Mouse (Mus musculus) liver, adult 2 months (tissue): ENCODE data around the gene Dclre1c.

Experiments
- CTCF ChIP-seq: fragments of 200-500 bp; IDR thresholded peaks from 2 replicates; pipeline ENCODE4 v1.5.1; 2011; ENCODE audit warnings: low read depth, low read length, control low read depth
- POLR2A ChIP-seq: fragments of 200-500 bp; IDR thresholded peaks from 2 replicates; pipeline ENCODE4 v1.6.1; 2011; ENCODE audit warnings: low read length, control low read depth; ENCODE audit not compliant: insufficient read depth; ENCODE audit errors: extremely low read depth

- TF ChIP-seq CTCF (no peak), POLR2A (peak; percentile 78)
Measured at GRCm38 (mm10) chr2:3512552-3513454, 88.9 kb downstream of the Dclre1c start, which contains the start of the genes Gm45902, Hspa14 and Cdnf.
